Mouse (Mus musculus) spleen, adult 2 months (tissue): ENCODE data around the gene Samd4b.

Experiments used
- CTCF ChIP-seq: fragments of 200-500 bp; IDR thresholded peaks from 2 replicates; pipeline ENCODE4 v1.5.1; 2011; ENCODE audit warnings: mild to moderate bottlenecking, inconsistent platforms; ENCODE audit not compliant: insufficient read depth, insufficient read length, insufficient replicate concordance; ENCODE audit errors: extremely low read depth
- POLR2A ChIP-seq: fragments of 200-500 bp; IDR thresholded peaks from 2 replicates; pipeline ENCODE4 v1.6.1; 2011; ENCODE audit warnings: low read depth, low read length, inconsistent platforms

DNA sequence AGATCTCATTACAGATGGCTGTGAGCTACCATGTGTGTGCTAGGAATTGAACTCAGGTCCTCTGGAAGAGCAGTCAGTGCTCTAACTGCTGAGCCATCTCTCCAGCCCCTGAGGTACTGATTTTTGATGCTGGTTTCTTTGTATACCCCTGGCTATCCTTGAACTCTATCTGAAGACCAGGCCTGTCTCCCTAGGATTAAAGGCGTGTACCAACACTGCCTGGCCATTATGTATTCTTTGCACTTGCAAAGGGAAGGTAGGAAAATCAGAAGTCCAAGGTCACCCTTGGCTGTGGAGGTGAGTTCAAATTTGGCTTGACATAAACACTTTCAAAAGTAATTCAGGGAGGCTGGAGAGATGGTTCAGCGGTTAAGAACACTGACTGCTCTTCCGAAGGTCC, 243.3 kb downstream of the Samd4b start:
- TF ChIP-seq POLR2A (no peak), CTCF (no peak)
